Mouse (Mus musculus): ENCODE data around the gene Rcn3. TPM values are rescaled to one million over a fixed set of nuclear protein-coding genes. Genes with fewer than 3 reads are reported as not detected.

Rcn3 gene
- polyA plus RNA-seq, 1 experiment from 2014 or later: 67.4 TPM

- Histone ChIP-seq H3K4me2 (ENCODE audit: low read length) (no peak overlapping the region), H3K9ac (ENCODE audit: low read length) (no peak overlapping the region), H3K27ac (ENCODE audit: low read depth, low read length) (no peak overlapping the region), H3K4me1 (ENCODE audit: control insufficient read depth, insufficient read depth, low read length) (peaks cover 8% of the 10 kb centered on the region; the same call in 1 of the 2 replicates), H3K9me3 (replicated peaks; ENCODE audit: control insufficient read depth, low read length) (no peaks in the 10 kb centered on the region), H3K4me3 (ENCODE audit: low read depth, low read length) (no peak overlapping the region), H3K36me3 (ENCODE audit: control insufficient read depth, insufficient read depth, low read length) (no peaks in the 10 kb centered on the region), H3K27me3 (replicated peaks; ENCODE audit: control insufficient read depth, insufficient read depth, low read length) (no peaks in the 10 kb centered on the region)
- no peak for DNase-seq (ENCODE audit: low spot score)
- ATAC-seq: no peak
- WGBS: 84% methylated on average over 6 of the region's 6 CpGs
These were observed 3.3 kb upstream of the Rcn3 start for GRCm38 (mm10) chr7:45095367-45095766.

GRCm38 (mm10) chr7:45094121-45094520 lies 2.1 kb upstream of the Rcn3 start:
- Histone ChIP-seq H3K36me3 (ENCODE audit: control insufficient read depth, insufficient read depth, low read length) (no peaks in the 10 kb centered on the region), H3K9me3 (replicated peaks; ENCODE audit: control insufficient read depth, low read length) (no peaks in the 10 kb centered on the region), H3K27ac (ENCODE audit: low read depth, low read length) (no peak overlapping the region), H3K4me2 (ENCODE audit: low read length) (no peak overlapping the region), H3K9ac (ENCODE audit: low read length) (no peak overlapping the region), H3K4me1 (ENCODE audit: control insufficient read depth, insufficient read depth, low read length) (peaks cover 8% of the 10 kb centered on the region; the same call in 1 of the 2 replicates), H3K4me3 (ENCODE audit: low read depth, low read length) (no peak overlapping the region), H3K27me3 (replicated peaks; ENCODE audit: control insufficient read depth, insufficient read depth, low read length) (no peaks in the 10 kb centered on the region)
- 82% methylated on average over 7 of the region's 7 CpGs for WGBS
- ATAC-seq (no peak), DNase-seq (ENCODE audit: low spot score) (no peak)

- DNase-seq (ENCODE audit: low spot score) (no peak), ATAC-seq (no peak)
- no peak overlapping the region for H3K27ac ChIP-seq (ENCODE audit: low read depth, low read length)
- H3K27me3 ChIP-seq (replicated peaks; ENCODE audit: control insufficient read depth, insufficient read depth, low read length): no peaks in the 10 kb centered on the region
- H3K9ac ChIP-seq (ENCODE audit: low read length): no peak overlapping the region
- no peak overlapping the region for H3K4me2 ChIP-seq (ENCODE audit: low read length)
- 35% methylated on average over 18 of the region's 18 CpGs for WGBS
- H3K9me3 ChIP-seq (replicated peaks; ENCODE audit: control insufficient read depth, low read length): no peaks in the 10 kb centered on the region
- H3K36me3 ChIP-seq (ENCODE audit: control insufficient read depth, insufficient read depth, low read length): no peaks in the 10 kb centered on the region
- H3K4me1 ChIP-seq (ENCODE audit: control insufficient read depth, insufficient read depth, low read length): peaks cover 8% of the 10 kb centered on the region; the same call in 1 of the 2 replicates
- H3K4me3 ChIP-seq (ENCODE audit: low read depth, low read length): no peak overlapping the region
These were observed 1.5 kb upstream of the Rcn3 start for GRCm38 (mm10) chr7:45093516-45093905.

- DNase-seq (ENCODE audit: low spot score): no peak
- H3K27ac ChIP-seq (ENCODE audit: low read depth, low read length): no peak overlapping the region
- whole genome bisulfite sequencing: 68% methylated on average over 12 of the region's 12 CpGs
- ATAC-seq: no peak
- H3K9me3 ChIP-seq (replicated peaks; ENCODE audit: control insufficient read depth, low read length): no peaks in the 10 kb centered on the region
- H3K4me2 ChIP-seq (ENCODE audit: low read length): no peak overlapping the region
- no peaks in the 10 kb centered on the region for H3K36me3 ChIP-seq (ENCODE audit: control insufficient read depth, insufficient read depth, low read length)
- peaks cover 8% of the 10 kb centered on the region; the same call in 1 of the 2 replicates for H3K4me1 ChIP-seq (ENCODE audit: control insufficient read depth, insufficient read depth, low read length)
- no peaks in the 10 kb centered on the region for H3K27me3 ChIP-seq (replicated peaks; ENCODE audit: control insufficient read depth, insufficient read depth, low read length)
- no peak overlapping the region for H3K9ac ChIP-seq (ENCODE audit: low read length)
- H3K4me3 ChIP-seq (ENCODE audit: low read depth, low read length): no peak overlapping the region
These were observed 951 bp upstream of the Rcn3 start for GRCm38 (mm10) chr7:45092828-45093515.

GRCm38 (mm10) chr7:45091001-45091990 lies 725 bp downstream of the Rcn3 start:
- ATAC-seq (peak; percentile 63), DNase-seq (ENCODE audit: low spot score) (no peak)
- Histone ChIP-seq H3K36me3 (ENCODE audit: control insufficient read depth, insufficient read depth, low read length) (peaks cover 6% of the 10 kb centered on the region; the same call in 1 of the 2 replicates), H3K9me3 (replicated peaks; ENCODE audit: control insufficient read depth, low read length) (no peaks in the 10 kb centered on the region), H3K27me3 (replicated peaks; ENCODE audit: control insufficient read depth, insufficient read depth, low read length) (no peaks in the 10 kb centered on the region), H3K4me3 (ENCODE audit: low read depth, low read length) (peak overlapping the region; percentile 31), H3K4me1 (ENCODE audit: control insufficient read depth, insufficient read depth, low read length) (peaks cover 8% of the 10 kb centered on the region; the same call in 1 of the 2 replicates), H3K9ac (ENCODE audit: low read length) (peak overlapping the region; percentile 57), H3K4me2 (ENCODE audit: low read length) (peak overlapping the region; percentile 60), H3K27ac (ENCODE audit: low read depth, low read length) (no peak overlapping the region)
- WGBS: 14% methylated on average over 35 of the region's 35 CpGs

- Histone ChIP-seq H3K9ac (ENCODE audit: low read length) (no peak overlapping the region), H3K4me2 (ENCODE audit: low read length) (no peak overlapping the region), H3K4me3 (ENCODE audit: low read depth, low read length) (no peak overlapping the region), H3K36me3 (ENCODE audit: control insufficient read depth, insufficient read depth, low read length) (peaks cover 13% of the 10 kb centered on the region), H3K27ac (ENCODE audit: low read depth, low read length) (no peak overlapping the region), H3K27me3 (replicated peaks; ENCODE audit: control insufficient read depth, insufficient read depth, low read length) (no peaks in the 10 kb centered on the region), H3K4me1 (ENCODE audit: control insufficient read depth, insufficient read depth, low read length) (peaks cover 8% of the 10 kb centered on the region; the same call in 1 of the 2 replicates), H3K9me3 (replicated peaks; ENCODE audit: control insufficient read depth, low read length) (no peaks in the 10 kb centered on the region)
- DNase-seq (ENCODE audit: low spot score) (no peak), ATAC-seq (no peak)
- 83% methylated on average over 13 of the region's 13 CpGs for WGBS
These were observed 1.6 kb downstream of the Rcn3 start for GRCm38 (mm10) chr7:45090251-45090977.

GRCm38 (mm10) chr7:45088597-45088996 lies 3.4 kb downstream of the Rcn3 start:
- Histone ChIP-seq H3K4me1 (ENCODE audit: control insufficient read depth, insufficient read depth, low read length) (peaks cover 8% of the 10 kb centered on the region; the same call in 1 of the 2 replicates), H3K4me3 (ENCODE audit: low read depth, low read length) (no peak overlapping the region), H3K27me3 (replicated peaks; ENCODE audit: control insufficient read depth, insufficient read depth, low read length) (no peaks in the 10 kb centered on the region), H3K4me2 (ENCODE audit: low read length) (no peak overlapping the region), H3K9ac (ENCODE audit: low read length) (no peak overlapping the region), H3K36me3 (ENCODE audit: control insufficient read depth, insufficient read depth, low read length) (peaks cover 20% of the 10 kb centered on the region), H3K27ac (ENCODE audit: low read depth, low read length) (no peak overlapping the region), H3K9me3 (replicated peaks; ENCODE audit: control insufficient read depth, low read length) (no peaks in the 10 kb centered on the region)
- 94% methylated on average over 17 of the region's 17 CpGs for WGBS
- ATAC-seq (no peak), DNase-seq (ENCODE audit: low spot score) (no peak)

GRCm38 (mm10) chr7:45086084-45086483 lies 5.9 kb downstream of the Rcn3 start:
- H3K27ac ChIP-seq (ENCODE audit: low read depth, low read length): no peak overlapping the region
- peaks cover 2% of the 10 kb centered on the region; the same call in 1 of the 2 replicates for H3K4me1 ChIP-seq (ENCODE audit: control insufficient read depth, insufficient read depth, low read length)
- no peaks in the 10 kb centered on the region for H3K27me3 ChIP-seq (replicated peaks; ENCODE audit: control insufficient read depth, insufficient read depth, low read length)
- ATAC-seq (no peak), DNase-seq (ENCODE audit: low spot score) (no peak)
- no peak overlapping the region for H3K9ac ChIP-seq (ENCODE audit: low read length)
- peaks cover 27% of the 10 kb centered on the region for H3K36me3 ChIP-seq (ENCODE audit: control insufficient read depth, insufficient read depth, low read length)
- H3K9me3 ChIP-seq (replicated peaks; ENCODE audit: control insufficient read depth, low read length): no peaks in the 10 kb centered on the region
- 79% methylated on average over 4 of the region's 4 CpGs for WGBS
- H3K4me2 ChIP-seq (ENCODE audit: low read length): no peak overlapping the region
- no peak overlapping the region for H3K4me3 ChIP-seq (ENCODE audit: low read depth, low read length)

Measured in forebrain, embryonic 14.5 days (tissue).